Mouse (Mus musculus) myocyte (in vitro differentiated cells): Measurements from ENCODE around the gene Actn4. TPM values are rescaled to one million over a fixed set of nuclear protein-coding genes. Genes with fewer than 3 reads are reported as not detected.

ENCODE experiments used
- H3K27me3 ChIP-seq: one replicate; pipeline ENCODE4 v1.6.1; 2011; ENCODE audit not compliant: control insufficient read depth, insufficient read depth, insufficient read length
- H3K36me3 ChIP-seq: one replicate; pipeline ENCODE4 v1.6.1; 2011; ENCODE audit not compliant: control insufficient read depth, insufficient read depth
- H3K4me2 ChIP-seq: one replicate; pipeline ENCODE4 v1.6.1; 2011; ENCODE audit warnings: low read depth, control low read depth
- H3K4me3 ChIP-seq: one replicate; pipeline ENCODE4 v1.5.1; 2011; ENCODE audit warnings: mild to moderate bottlenecking, control low read depth, moderate library complexity
- H3K79me2 ChIP-seq: one replicate; pipeline ENCODE4 v1.6.1; 2011; ENCODE audit not compliant: control insufficient read depth, insufficient read depth
- H3ac ChIP-seq: one replicate; pipeline ENCODE4 v1.6.1; 2011; ENCODE audit not compliant: control insufficient read depth, insufficient read length
- CEBPB ChIP-seq: IDR thresholded peaks from 2 replicates; pipeline ENCODE4 v1.6.1; 2011; ENCODE audit warnings: mild to moderate bottlenecking, moderate library complexity; ENCODE audit not compliant: poor library complexity, insufficient read depth, severe bottlenecking
- E2F4 ChIP-seq: IDR thresholded peaks from one replicate; pipeline ENCODE4 v1.6.1; 2011; ENCODE audit warnings: mild to moderate bottlenecking, control low read depth, moderate library complexity; ENCODE audit not compliant: insufficient read depth
- MAX ChIP-seq: IDR thresholded peaks from one replicate; pipeline ENCODE4 v1.6.1; 2011; ENCODE audit warnings: low read depth, mild to moderate bottlenecking, control low read depth
- MYOD1 ChIP-seq, 3 experiments: IDR thresholded peaks; one replicate each; pipeline ENCODE4 v1.6.1; 2011; ENCODE audit warnings: control low read depth in 2 of 3, low read depth in 2 of 3, mild to moderate bottlenecking in 2 of 3, moderate library complexity in 1 of 3; ENCODE audit not compliant: insufficient read length in 2 of 3, control insufficient read depth in 1 of 3
- MYOG ChIP-seq, 3 experiments: IDR thresholded peaks; one replicate each; pipeline ENCODE4 v1.6.1; 2011; ENCODE audit warnings: control low read depth in 2 of 3, low read depth in 2 of 3, mild to moderate bottlenecking in 2 of 3; ENCODE audit not compliant: insufficient read length in 2 of 3, control insufficient read depth in 1 of 3, insufficient read depth in 1 of 3
- POLR2A ChIP-seq: IDR thresholded peaks from one replicate; pipeline ENCODE4 v1.6.1; 2011; ENCODE audit warnings: low read depth, mild to moderate bottlenecking, control low read depth, moderate library complexity; ENCODE audit not compliant: insufficient read length
- POLR2AphosphoS2 ChIP-seq: IDR thresholded peaks from one replicate; pipeline ENCODE4 v1.6.1; 2011; ENCODE audit warnings: low read depth, control low read depth; ENCODE audit not compliant: insufficient read length
- REST ChIP-seq: IDR thresholded peaks from one replicate; pipeline ENCODE4 v1.6.1; 2011; ENCODE audit warnings: mild to moderate bottlenecking, control low read depth, moderate library complexity; ENCODE audit not compliant: insufficient read depth, insufficient read length
- SRF ChIP-seq: IDR thresholded peaks from one replicate; pipeline ENCODE4 v1.6.1; 2011; ENCODE audit warnings: low read depth; ENCODE audit not compliant: control insufficient read depth, insufficient read length
- TCF12 ChIP-seq: IDR thresholded peaks from one replicate; pipeline ENCODE4 v1.6.1; 2011; ENCODE audit warnings: mild to moderate bottlenecking, control low read depth; ENCODE audit not compliant: poor library complexity, insufficient read depth, severe bottlenecking
- TCF3 ChIP-seq: IDR thresholded peaks from one replicate; pipeline ENCODE4 v1.6.1; 2011; ENCODE audit warnings: low read depth, control low read depth; ENCODE audit not compliant: insufficient read length
- USF1 ChIP-seq: IDR thresholded peaks from one replicate; pipeline ENCODE4 v1.6.1; 2011; ENCODE audit warnings: low read depth, mild to moderate bottlenecking, control low read depth, moderate library complexity
- polyA plus RNA-seq: library from polyadenylated mRNA; unstranded; fragments of >200 nt; fragmentation: generic; extraction: Trizol; gene quantifications from one replicate; pipeline ENCODE4 v1.2.1, GENCODE M21; 2012; ENCODE audit warnings: missing spikeins

Actn4 gene
- polyA plus RNA-seq, 1 experiment, result 270 TPM

GRCm38 (mm10) chr7:28973025-28973424 is 10.9 kb upstream of the Actn4 start:
- H3K36me3 ChIP-seq, result peaks cover 4% of the 10 kb centered on the region
- H3K4me3 ChIP-seq, result no peak overlapping the region
- no peak overlapping the region for H3K4me2 ChIP-seq
- H3K79me2 ChIP-seq, result no peaks in the 10 kb centered on the region
- no peaks in the 10 kb centered on the region for H3K27me3 ChIP-seq
- TF ChIP-seq MYOG (IDR thresholded peaks at IDR 0.05; ENCODE audit: control insufficient read depth in 1 of 3, insufficient read depth in 1 of 3, insufficient read length in 2 of 3, low read depth in 2 of 3) (no peak), CEBPB (no peak), POLR2AphosphoS2 (no peak), TCF12 (no peak), MAX (no peak), E2F4 (no peak), MYOD1 (IDR thresholded peaks at IDR 0.05; ENCODE audit: control insufficient read depth in 1 of 3, insufficient read length in 2 of 3, low read depth in 2 of 3) (no peak), SRF (no peak), TCF3 (no peak), USF1 (no peak), REST (no peak)
- H3ac ChIP-seq, result no peak overlapping the region

- no peak overlapping the region for H3ac ChIP-seq
- no peak overlapping the region for H3K4me3 ChIP-seq
Observed at GRCm38 (mm10) chr7:28972542-28972985, 10.4 kb upstream of the Actn4 start.

DNA sequence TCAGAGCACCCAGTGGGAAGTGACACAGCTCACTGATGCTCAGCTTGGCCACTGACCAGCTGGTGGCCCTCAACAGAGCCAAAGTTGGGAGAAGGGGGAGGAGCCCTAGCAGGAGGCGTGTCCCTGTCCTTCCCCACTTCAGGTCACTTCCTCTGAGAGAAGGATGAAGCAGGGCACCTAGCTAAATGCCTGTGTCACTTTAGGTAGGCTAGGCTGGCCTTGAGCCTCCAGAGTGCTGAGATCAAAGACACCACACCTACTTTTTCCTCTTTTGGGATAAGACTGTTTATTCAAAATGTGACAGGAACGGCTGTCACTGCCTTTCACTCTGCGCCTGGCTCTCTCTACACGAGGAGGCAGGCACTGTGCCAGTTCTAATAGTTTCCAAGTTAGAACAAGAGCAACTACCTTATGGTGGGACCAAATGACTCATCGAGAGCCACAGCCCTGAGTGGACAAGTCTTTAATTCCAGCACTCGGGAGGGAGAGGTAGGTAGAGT is 9.7 kb upstream of the Actn4 start:
- H3ac ChIP-seq, result no peak overlapping the region
- no peaks in the 10 kb centered on the region for H3K79me2 ChIP-seq
- peaks cover 4% of the 10 kb centered on the region for H3K36me3 ChIP-seq
- H3K27me3 ChIP-seq, result no peaks in the 10 kb centered on the region
- no peak overlapping the region for H3K4me3 ChIP-seq
- H3K4me2 ChIP-seq, result peak overlapping the region; percentile 37
- TF ChIP-seq POLR2AphosphoS2 (peak; percentile 14), POLR2A (no peak), REST (no peak), SRF (no peak), MYOG (IDR thresholded peaks at IDR 0.05; ENCODE audit: control insufficient read depth in 1 of 3, insufficient read depth in 1 of 3, insufficient read length in 2 of 3, low read depth in 2 of 3) (no peak), MYOD1 (IDR thresholded peaks at IDR 0.05; ENCODE audit: control insufficient read depth in 1 of 3, insufficient read length in 2 of 3, low read depth in 2 of 3) (peak; percentile 87 to 92 (median 91))

More at GRCm38 (mm10) chr7:28972542-28972985, 10.4 kb upstream of the Actn4 start:
- TF ChIP-seq TCF3, result no peak
- TF ChIP-seq TCF12, result no peak
- Histone ChIP-seq H3K36me3 (peaks cover 4% of the 10 kb centered on the region), H3K27me3 (no peaks in the 10 kb centered on the region), H3K4me2 (peak overlapping the region; percentile 44), H3K79me2 (no peaks in the 10 kb centered on the region)

GRCm38 (mm10) chr7:28971029-28971428 is 8.9 kb upstream of the Actn4 start:
- Histone ChIP-seq H3ac (no peak overlapping the region), H3K27me3 (no peaks in the 10 kb centered on the region), H3K4me3 (no peak overlapping the region), H3K36me3 (no peaks in the 10 kb centered on the region), H3K79me2 (no peaks in the 10 kb centered on the region), H3K4me2 (peak overlapping the region; percentile 37)
- TF ChIP-seq MYOD1 (IDR thresholded peaks at IDR 0.05; ENCODE audit: control insufficient read depth in 1 of 3, insufficient read length in 2 of 3, low read depth in 2 of 3) (peak in 1 of 3 experiments; percentile 1), REST (no peak), SRF (no peak)

- Histone ChIP-seq H3K79me2 (no peaks in the 10 kb centered on the region), H3K4me2 (peak overlapping the region; percentile 25), H3K4me3 (no peak overlapping the region), H3K27me3 (no peaks in the 10 kb centered on the region), H3ac (no peak overlapping the region), H3K36me3 (no peaks in the 10 kb centered on the region)
- TF ChIP-seq REST, result no peak
- TF ChIP-seq MAX, result no peak
- TF ChIP-seq TCF3, result peak; percentile 86
- peak; percentile 52 to 95 (median 89) for TF ChIP-seq MYOD1 (IDR thresholded peaks at IDR 0.05; ENCODE audit: control insufficient read depth in 1 of 3, insufficient read length in 2 of 3, low read depth in 2 of 3)
- peak; percentile 39 for TF ChIP-seq POLR2AphosphoS2
- peak; percentile 32; the same call in 1 of the 2 replicates for TF ChIP-seq CEBPB
- TF ChIP-seq E2F4, result no peak
- TF ChIP-seq MYOG (IDR thresholded peaks at IDR 0.05; ENCODE audit: control insufficient read depth in 1 of 3, insufficient read depth in 1 of 3, insufficient read length in 2 of 3, low read depth in 2 of 3), result peak; percentile 76 to 95 (median 89)
- TF ChIP-seq SRF, result no peak
- no peak for TF ChIP-seq POLR2A
- peak; percentile 92 for TF ChIP-seq TCF12
- TF ChIP-seq USF1, result no peak
Observed at GRCm38 (mm10) chr7:28969672-28970394, 7.7 kb upstream of the Actn4 start.
